Mouse (Mus musculus) embryonic fibroblast, embryonic 13.5 days (primary cell): ENCODE data around the gene Tsnax.

Experiments
- CTCF ChIP-seq: IDR thresholded peaks from 2 replicates; pipeline ENCODE4 v1.5.1; 2011; ENCODE audit warnings: mild to moderate bottlenecking, control low read depth, low read length, moderate library complexity, borderline replicate concordance; ENCODE audit not compliant: insufficient read depth
- POLR2A ChIP-seq: IDR thresholded peaks from 2 replicates; pipeline ENCODE4 v1.6.1; 2011; ENCODE audit warnings: low read depth, mild to moderate bottlenecking, control low read depth, low read length, moderate library complexity

GRCm38 (mm10) chr8:125083746-125084145, 70.9 kb downstream of the Tsnax start:
- TF ChIP-seq CTCF = no peak
- TF ChIP-seq POLR2A = no peak
